Mouse (Mus musculus) CD8-positive naive resting alpha-beta T cell, adult 2 months (primary cell): ENCODE measurements around the gene Pitpnm3.

Experiments used
- DNase-seq, 2 experiments: peaks; one replicate each; pipeline ENCODE4 v3.0.0; 2022; ENCODE audit warnings: low read depth in 2 of 2, low spot score in 2 of 2

The Pitpnm3 gene

DNA sequence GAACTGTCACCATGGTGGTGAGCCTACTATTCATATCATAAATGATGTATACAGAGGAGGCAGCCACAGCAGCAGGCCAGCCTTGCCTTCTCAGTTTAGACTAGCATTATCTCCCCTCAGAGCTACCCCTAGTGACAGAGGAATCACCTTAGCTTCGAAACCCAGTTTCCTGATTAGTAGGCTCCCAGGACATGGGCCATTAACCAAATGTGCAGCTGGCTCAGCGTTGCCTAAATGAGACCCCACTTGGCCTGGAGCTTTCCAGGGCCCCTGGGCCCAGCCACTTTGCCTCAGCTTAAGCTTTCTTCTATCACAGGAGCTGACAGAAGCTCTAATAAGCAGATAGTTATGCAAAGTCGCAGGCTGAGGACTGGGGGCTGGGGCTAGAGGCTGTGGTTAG, 39.6 kb downstream of the Pitpnm3 start:
- no peak for DNase-seq

DNA sequence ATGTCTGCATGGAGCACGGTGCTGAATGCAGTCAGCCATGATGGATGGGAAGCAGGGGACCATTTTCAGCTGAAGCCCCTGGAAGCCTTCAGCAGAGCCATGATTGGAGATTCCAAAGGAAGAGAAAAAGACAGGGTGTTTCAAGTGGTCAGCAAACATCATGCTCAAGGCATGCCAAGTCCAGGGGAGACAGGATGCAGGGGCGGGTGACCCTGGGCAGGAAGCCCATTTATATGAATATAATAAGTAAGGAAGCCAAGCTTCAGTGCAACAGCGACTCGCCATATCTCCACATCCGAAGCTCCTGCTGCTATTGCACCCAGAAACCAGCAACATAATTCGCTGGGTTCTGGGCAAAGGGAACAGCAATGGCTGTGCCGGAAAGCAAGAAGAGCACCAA, 41.1 kb downstream of the Pitpnm3 start:
- DNase-seq: no peak

DNA sequence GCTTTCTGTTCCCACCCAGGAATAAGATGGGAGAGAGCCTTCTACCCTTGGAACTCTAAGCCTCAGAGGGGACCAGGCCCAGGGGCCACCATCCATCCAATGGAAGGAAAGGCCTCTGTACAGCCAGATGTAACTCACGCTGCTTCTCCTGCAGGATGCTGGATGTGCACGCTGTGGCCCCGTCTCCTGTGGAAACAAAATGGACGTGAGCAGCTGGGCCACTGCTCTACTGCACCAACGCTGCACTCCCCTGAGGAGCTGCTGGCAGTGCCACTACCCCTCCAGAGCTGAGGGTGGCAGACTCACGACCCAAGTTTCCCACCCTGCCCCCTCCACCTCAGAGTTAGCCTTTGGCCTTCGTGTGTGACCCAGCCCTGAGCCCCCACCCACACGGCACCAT, 43.2 kb downstream of the Pitpnm3 start:
- DNase-seq: no peak

DNA sequence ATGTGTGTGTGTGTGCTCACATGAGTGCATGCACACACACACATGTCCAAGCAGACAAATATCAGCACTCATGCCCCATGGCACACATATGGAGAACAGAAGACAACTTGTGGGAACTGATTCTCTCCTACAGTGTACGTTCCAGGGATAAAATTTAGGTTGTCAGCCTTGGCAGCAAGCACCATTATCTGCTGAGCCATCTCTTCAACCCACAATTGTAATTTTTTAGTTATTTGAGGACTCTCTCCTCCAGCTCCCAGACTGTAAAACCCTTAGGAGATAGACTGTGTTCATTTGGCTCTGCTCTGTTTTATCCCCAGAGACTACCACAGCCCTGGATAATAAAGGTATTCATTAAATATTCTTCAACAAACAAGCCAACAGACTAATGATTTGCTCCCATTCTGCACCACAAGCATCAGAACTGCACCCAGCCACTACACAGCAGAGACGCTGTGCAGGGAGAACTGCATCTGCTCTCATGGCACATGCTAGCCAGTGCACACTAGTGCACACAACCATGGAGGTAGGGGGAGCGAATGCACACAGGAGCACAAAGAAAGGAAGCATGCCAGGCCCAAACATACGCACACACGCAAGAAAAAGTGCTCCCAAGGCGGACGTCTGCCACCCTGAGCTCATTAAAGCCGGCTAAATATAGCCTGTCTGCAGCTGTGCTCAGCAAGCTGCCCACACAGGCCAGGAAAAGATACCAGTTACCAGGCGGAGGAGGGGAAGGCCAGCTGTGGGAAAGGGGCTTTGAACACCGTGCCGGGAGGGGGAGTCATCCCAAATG, 49.1 kb downstream of the Pitpnm3 start:
- no peak for DNase-seq

DNA sequence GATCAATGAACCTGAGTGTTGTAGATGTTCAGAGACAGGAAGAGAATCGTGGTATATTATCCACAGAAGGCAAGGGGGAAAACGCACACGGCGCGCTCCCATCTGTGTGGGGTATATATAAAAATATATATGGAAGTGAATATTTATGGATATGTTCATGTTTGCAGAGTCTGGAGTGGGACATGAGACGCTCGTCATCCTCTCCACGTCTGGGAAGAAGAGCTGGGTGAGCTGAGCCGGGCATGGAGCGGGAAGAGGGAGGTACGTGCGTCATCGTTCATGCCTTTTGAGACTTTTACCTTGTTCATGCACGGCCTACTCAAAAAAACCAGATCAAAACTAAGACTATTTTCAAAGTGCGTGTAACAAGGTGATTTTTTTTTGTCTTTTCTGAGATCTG, 51.2 kb downstream of the Pitpnm3 start:
- no peak for DNase-seq

DNA sequence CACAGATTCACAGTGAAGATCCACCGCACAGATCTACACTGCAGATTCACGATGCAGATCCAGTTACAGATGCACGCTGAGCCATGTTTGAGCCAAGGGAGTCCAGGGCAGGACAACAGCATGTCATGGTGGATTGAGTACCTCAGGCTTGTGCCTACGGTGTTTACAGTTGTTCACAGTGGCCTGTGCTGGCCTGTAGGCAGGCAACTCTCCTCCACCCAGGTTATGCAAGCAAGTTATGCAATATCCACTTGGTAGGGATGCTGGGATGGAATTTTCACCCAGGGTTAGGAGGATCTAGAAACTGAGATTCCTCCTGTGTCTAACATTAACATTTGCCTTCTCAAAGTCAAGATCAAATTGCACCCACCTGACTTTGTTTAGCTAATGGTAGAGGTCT, 53.0 kb downstream of the Pitpnm3 start:
- no peak for DNase-seq

DNA sequence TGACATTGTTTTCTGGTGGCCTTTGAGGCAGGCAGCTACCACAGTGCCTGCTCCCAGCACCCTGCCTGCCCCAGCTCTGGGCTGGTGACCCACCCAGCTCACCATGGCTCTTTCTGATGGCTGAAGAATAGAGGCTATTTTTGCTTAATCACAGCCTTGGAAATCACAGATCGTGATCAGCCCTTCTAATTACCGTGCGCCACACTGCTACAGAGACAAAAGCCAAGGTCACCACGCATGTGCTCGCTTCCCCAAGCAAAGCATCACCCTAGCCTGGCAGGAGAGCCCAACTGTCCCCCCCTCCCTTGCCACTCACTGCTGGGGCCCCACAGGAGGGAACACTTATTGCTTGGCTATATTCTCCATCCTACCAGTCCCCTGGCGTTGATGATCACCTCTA, 55.1 kb downstream of the Pitpnm3 start:
- no peak for DNase-seq

DNA sequence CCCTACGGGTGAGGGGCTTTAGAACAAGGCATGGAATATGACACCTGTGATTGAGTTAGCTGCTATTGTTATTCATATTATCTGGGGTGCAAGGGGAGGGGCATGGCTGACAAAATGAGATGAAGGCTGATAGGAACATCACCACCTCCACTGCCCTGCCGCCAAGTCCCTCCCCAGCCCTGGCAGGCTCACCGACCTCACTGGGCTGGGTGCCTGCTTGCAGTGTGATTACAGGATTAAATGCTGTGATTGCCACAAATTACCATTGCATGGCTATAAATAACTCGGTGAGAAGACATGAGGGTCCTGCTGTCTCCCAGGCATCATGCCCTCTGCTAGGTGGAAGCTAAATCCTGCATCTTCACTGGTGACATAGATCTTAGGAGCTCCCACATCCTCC, 56.9 kb downstream of the Pitpnm3 start:
- no peak for DNase-seq

DNA sequence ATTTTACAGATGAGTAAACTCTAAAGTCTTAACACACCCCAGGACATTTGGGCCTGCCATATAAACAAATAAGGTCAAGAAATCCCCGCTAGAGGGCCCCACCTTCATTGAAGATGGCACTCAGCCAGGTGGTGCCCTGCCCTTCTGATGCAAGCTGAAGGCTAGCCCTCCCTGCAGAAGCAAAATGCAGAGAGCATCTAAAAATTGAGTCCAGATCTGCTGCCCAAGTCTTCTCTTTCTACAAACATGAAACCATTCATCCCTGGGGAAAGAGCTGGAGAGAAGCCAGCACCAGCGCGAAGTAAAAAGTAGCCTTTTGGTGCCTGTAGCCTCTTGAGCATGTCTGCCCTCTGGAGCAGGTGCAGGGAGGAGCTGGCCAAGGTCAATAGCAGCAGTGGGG, 57.5 kb downstream of the Pitpnm3 start:
- DNase-seq: no peak

DNA sequence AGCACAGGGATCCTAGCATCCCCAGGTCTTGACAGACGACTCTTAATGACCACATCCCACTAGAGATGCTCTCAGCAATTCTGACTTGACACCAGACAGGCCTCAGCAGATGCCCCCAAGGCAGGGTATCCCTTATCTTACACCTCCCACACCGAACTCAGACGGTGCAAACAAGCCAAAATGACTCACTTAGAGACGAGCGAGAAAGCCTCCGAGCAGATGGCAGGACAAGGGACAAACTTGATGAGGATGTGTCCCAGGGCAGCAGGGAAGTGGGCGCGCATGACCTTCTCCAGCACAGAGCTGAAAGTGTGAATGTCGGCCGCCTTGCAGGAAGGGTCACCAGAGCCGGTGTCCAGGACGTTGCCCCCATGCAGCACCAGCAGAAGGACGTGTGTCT, 61.3 kb downstream of the Pitpnm3 start:
- DNase-seq: no peak

DNA sequence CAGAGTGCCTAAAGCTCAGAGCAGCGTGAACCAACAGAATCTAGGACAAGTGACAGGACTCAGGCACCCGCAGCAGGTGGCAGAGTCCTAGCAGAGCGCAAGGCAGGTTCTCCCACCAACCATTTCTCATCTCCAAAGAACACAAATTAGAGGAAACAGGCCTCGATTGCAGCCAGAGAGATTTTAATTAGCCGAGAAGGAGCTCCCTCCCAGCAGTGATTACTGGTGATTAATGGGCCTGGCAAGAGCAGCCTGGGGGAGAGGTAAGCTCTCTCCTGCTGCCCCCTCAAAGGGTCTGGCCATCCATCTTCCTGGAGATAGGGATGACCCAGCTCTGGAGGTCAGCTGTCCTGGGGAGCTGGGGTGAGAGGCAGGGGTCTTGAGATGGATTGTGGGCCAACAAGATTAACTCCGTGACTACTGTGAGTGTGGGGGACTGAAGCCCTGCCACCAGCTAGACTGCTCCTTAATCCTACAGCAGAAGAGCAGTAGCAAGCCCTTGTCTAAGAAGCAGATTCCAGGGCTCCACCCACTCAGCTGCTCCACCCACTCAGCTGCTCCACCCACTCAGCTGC, 63.2 kb downstream of the Pitpnm3 start:
- no peak for DNase-seq

DNA sequence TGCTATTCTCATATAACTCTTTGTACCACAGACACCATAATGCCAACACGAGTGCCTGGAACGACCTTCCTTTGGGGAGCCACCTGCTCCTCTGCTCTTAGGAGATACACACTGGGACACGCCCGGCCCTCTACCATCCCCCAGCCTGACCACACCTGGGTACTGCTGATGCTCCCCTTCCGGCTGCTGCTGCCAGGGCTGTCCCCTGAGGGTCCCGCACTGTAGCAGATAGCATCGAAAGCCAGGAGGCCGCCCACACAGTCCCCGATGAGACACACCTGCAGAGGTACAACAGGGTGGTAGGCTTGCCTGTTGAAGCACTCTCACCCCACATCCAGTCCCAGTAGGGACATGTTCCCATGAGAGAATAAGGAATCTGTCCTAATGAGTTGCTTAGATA, 64.8 kb downstream of the Pitpnm3 start:
- no peak for DNase-seq

DNA sequence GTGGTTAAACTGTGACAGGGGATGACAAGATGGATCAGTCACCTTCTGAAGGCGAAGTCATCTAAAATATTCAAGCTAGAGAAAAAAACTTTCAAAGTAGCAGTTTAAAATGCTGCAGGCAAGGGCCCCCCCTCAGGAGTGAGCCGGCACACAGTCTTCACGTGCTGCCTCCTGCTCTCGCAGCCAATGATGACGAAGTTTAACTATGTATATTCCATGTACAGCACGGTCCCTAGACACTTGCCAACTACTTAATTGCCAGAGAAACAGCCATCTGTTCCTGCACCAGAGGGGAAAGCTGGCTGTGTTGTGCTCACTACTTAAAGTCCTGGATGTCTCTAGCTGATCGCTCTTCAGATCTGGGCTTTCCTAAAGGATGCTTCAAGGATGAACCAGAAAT, 67.6 kb downstream of the Pitpnm3 start:
- no peak for DNase-seq

DNA sequence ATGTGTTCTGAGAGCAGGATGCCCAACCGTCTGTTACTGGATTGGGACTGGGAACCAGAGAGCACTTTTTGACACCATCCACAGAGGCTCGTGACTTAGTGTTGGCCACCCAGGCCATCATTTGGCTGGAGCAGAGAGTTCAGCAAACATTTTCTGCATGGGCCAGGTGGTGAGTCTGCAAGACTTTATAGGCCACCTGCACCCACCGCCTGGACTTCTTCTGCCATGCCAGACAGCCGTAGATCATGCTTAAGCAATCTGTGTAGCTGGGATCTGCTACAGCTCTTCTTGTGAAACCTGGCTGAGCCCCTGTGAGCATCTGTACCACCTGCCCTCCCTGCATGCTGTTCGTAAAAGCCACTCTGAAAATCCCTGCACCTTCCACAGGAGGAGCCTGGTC, 68.3 kb downstream of the Pitpnm3 start:
- DNase-seq: no peak

DNA sequence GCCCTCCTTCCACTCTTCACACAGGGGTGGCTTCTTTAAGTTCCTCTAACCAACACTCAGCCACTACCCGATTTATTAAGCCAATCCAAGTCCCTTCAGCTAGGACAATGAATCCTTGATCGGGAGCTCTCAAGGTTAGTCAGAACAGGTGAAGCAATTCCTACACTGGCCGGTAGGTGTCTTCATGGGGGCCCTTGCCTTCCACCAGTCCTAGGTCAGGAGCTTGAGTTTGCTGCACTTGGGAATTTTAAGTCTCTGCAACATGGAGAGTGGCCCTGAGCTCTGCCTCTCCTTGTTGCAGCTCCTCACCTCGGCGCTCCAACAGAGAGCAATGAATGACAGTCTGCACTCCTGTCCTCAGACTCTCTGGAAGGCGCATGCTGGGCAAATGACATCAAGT, 69.2 kb downstream of the Pitpnm3 start:
- no peak for DNase-seq

DNA sequence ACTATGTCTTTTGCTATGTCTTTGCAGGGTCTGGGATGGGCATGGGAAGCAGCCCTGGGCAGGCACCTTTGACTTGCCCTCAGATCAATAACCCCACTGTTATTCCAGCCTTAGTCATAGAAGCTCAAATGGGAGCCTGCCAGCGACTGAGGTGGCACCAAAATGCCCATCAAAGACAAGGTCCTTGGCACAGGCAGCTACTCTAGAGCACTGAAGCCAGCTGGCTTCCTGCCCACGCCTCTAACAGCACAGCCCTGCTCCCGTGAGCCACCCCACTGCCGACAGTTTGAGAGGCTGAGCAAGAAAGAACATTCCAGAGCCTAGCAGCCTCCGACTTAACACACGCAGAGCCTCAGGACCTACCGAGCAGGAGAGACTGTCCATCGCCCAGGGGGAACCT, 70.5 kb downstream of the Pitpnm3 start:
- no peak for DNase-seq

DNA sequence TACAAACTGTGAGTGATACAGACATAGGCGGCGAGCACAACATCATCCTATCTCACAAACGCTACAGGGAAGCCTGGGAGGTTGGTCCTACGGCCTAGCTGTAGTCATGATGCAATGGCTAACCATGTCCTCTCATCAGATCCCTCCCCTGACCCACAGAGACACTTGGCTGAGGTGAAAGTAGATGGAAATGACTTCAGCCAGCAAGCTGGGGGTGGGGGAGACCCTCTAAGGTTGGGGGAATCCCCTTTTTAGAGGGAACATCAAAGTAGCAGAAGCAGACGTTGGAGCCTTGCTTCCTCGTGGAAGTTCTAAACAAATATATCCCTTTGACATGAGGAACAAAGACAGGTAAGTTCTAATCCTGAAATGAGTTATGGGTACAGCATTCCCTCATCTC, 71.2 kb downstream of the Pitpnm3 start:
- no peak for DNase-seq

DNA sequence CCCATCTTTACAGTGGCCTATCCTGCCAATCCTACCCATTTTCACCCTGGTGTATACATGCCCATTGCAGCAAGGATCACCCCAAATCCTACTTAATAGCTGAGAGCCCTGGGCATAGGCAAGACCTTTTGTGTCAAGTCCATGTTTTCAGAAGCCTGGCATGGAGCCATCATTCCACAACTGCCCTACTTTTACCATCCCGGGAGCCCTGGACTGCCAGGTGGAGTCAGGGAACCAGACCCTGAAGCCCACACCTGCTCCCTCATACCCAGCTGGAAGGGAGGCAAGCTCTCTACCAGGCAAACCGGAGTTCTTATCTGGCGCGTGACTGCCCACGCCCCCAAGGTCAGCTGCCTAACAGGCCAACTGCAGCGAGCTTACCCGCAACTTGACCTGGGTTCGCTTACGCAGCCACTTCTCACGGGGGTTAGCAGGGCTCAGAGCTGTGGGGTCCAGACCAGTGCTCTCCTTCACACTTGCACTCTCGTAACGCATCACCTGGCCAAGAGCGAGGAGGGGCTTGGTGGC, 74.4 kb downstream of the Pitpnm3 start:
- no peak for DNase-seq

DNA sequence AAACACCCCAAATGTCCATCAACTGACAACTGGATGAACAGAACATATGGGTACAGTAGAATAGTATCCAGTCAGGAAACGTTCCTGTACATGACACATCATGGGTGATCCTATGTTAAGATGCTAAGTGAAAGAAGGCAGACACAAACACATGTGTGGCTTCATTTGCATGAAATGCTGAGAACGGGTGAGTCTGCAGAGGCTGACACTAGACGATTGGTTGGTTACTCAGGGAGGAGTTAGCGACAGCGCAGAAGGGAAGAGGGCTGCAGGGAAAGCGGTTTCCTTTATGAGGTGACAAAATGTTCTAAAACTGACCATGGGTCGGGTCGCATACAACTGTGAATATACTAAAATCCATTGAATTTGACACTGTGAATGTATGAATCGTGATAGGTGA, 75.2 kb downstream of the Pitpnm3 start:
- no peak for DNase-seq

DNA sequence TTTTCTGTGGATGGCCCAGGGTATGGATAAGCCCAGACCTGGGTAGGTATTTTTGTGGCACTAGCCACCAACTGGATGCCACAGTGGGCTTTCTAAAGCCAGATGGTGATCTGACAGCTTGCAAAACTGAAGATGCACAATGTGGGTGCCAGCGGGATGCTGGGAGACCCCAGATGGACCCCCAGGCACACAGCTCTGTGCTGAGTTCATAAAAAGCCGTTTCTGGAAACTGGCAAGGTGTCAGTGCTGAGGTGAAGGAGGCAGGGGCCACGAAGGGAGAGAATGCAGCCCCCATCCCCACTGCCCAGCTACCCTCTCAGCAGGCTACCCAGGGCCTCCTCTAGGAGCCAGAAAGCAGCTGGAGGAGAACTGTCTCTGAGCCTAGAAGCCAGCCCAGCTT, 78.4 kb downstream of the Pitpnm3 start:
- DNase-seq: no peak

DNA sequence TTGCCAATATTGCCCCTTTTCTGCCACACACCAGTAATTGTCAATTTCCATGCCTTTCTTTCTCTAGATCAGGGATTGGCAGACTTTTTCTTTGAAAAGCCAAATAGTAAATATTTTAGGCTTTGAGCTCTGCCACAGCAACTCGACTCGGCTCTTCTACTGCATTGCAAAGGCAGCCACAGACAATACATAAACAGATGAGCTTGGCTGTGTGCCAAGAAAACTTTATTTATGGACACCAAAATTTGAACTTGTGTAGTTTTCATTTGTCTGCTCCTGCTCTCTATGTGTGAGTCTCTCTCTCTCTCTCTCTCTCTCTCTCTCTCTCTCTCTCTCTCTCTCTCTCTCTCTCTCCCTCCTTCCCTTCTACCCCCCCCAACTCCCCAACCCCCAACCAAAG, 80.4 kb downstream of the Pitpnm3 start:
- DNase-seq: no peak

DNA sequence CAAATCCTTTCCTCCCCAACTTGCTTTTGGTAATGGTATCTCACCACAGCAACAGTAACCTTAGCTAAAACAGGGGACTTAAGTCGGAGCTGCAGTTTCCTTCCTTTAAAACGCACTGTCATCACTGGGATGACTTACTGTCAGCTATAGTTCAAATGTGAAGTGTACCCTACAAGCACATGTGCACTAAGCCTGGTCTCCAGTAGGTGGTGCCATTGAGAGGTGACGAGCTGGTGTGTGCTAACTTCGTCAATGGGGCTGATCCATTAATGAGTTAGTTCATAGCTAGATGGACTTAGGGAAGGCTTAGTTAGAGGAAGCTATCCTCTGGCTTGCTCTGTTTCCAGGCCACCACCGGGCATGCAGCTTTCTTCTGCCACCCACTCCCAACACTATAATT, 82.9 kb downstream of the Pitpnm3 start:
- peak in 1 of 2 experiments; percentile 35 for DNase-seq

DNA sequence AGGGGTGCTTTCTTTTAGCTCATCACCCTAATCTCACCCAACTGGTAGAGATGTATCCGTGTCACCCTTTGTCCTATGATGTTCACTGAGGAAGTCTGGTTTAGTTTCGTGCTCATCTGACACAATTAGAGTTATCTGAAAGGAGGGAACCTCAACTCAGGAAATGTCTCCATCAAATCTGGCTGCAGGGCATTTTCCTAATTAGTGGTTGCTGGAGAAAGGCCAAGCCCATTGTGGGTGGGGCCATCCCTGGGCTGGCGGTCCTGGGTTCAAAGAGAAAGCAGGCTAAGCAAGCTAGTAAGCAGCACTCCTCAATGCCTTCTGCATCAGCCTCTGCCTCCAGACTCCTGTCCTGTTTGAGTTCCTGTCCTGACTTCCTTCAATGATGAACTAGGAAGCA, 83.4 kb downstream of the Pitpnm3 start:
- DNase-seq: no peak
